Mouse (Mus musculus): ENCODE results near the gene Ispd.

DNA sequence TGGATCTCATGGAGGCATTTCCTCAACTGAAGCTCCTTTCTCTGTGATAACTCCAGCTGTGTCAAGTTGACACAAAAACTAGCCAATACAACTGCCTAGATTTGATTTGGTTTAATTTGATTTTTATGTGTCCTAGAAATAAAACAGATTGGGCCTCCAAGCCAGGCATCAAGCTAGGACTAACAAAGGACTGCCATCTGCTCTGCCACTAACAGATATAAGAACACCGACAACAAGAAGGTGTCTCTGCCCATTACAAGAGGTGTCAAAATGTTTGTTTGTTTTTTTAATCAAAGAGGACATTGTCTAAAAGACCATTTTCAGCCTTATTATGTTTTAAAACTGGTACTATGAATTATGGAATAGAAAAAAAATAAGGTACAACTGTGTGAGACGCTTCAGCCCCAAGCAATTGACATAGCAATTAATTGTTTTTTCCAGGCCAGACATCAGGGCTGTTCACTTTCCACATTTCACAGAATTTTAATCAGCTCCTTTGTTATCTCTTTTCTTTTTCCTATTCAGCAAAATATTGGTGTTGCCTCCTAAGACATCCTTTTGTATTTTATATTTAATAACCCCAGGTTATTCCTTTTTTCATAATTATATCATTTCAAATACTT, 299.7 kb downstream of the Ispd start:
- TF ChIP-seq CTCF (IDR thresholded peaks at IDR 0.05; ENCODE audit: insufficient read depth, low read depth, low read length) = no peak
- TF ChIP-seq POLR2A (IDR thresholded peaks at IDR 0.05; ENCODE audit: insufficient read depth, low read depth, low read length) = no peak

Measured in olfactory bulb, adult 2 months (tissue).